Mouse (Mus musculus) kidney, embryonic 15.5 days (tissue): ENCODE measurements around the gene Txndc9. TPM values are rescaled to one million over a fixed set of nuclear protein-coding genes. Genes with fewer than 3 reads are reported as not detected.
"Not testable (repeated sequence)": the region's sequence is repeated elsewhere in the genome, so short reads cannot be mapped to it uniquely, and the experiment has no call there.

Experiments used
- ATAC-seq: fragments of 200-750 bp; cut with Nextera tagmentation; replicated peaks from 2 replicates; pipeline ENCODE4 v1.8.0; 2017; ENCODE audit warnings: moderate TSS enrichment; ENCODE audit not compliant: low FRiP score
- H3K27ac ChIP-seq: fragments of 300-500 bp; sonication (generic); 2 replicates; pipeline ENCODE4 v1.5.1; 2015; ENCODE audit warnings: mild to moderate bottlenecking, inconsistent platforms
- H3K27me3 ChIP-seq: fragments of 300-500 bp; sonication (generic); 2 replicates; pipeline ENCODE4 v1.6.1; 2015; ENCODE audit warnings: inconsistent platforms
- H3K36me3 ChIP-seq: fragments of 300-500 bp; sonication (generic); 2 replicates; pipeline ENCODE4 v1.6.1; 2015; ENCODE audit warnings: inconsistent platforms
- H3K4me1 ChIP-seq: fragments of 300-500 bp; sonication (generic); 2 replicates; pipeline ENCODE4 v1.6.1; 2015; ENCODE audit warnings: inconsistent platforms
- H3K4me2 ChIP-seq: fragments of 300-500 bp; sonication (generic); 2 replicates; pipeline ENCODE4 v1.6.1; 2015; ENCODE audit warnings: moderate library complexity, mild to moderate bottlenecking, inconsistent platforms
- H3K4me3 ChIP-seq: fragments of 300-500 bp; sonication (generic); replicated peaks from 2 replicates; pipeline ENCODE4 v1.5.1; 2015; ENCODE audit warnings: mild to moderate bottlenecking, inconsistent platforms
- H3K9ac ChIP-seq: fragments of 300-500 bp; sonication (generic); 2 replicates; pipeline ENCODE4 v1.6.1; 2015; ENCODE audit warnings: mild to moderate bottlenecking, inconsistent platforms
- H3K9me3 ChIP-seq: fragments of 300-500 bp; sonication (generic); replicated peaks from 2 replicates; pipeline ENCODE4 v1.6.1; 2016; ENCODE audit warnings: inconsistent platforms
- WGBS: fragments of 180-500 bp; shearing (Covaris S2); methylation state at CpG from one replicate; pipeline ENCODE4 v1.1.7; 2015; ENCODE audit warnings: mixed read lengths; 5-methylcytosine and 5-hydroxymethylcytosine counted together
- polyA plus RNA-seq: library from polyadenylated mRNA; unstranded; fragments of >200 nt; fragmentation: Nextera tagmentation; extraction: Ambion mirVana; gene quantifications from 2 replicates; pipeline ENCODE4 v1.2.1, GENCODE M21; 2015

The Txndc9 gene
- polyA plus RNA-seq, 1 experiment from 2014 or later = 123 TPM

DNA sequence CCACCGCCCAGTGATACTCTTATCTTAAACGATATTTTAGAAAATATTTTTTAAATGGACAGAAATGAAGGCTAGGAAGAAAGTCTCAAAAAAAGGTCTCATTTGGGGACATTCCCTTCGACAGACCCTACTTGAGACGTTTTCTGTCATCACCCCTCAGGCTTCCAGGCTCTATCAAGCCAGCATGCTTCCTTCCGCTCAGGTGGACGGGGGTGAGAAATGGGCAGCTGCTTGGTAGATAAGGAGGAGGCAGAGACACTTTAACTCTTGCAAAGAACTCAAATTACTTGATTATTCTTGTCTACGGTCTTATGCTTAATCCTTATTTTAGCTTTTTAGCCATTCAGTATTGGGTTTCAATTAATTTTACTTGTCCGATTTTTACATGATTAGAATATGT, 3.2 kb upstream of the Txndc9 start:
- no peak overlapping the region for H3K27ac ChIP-seq
- peaks cover 19% of the 10 kb centered on the region for H3K4me1 ChIP-seq
- no peak overlapping the region for H3K4me2 ChIP-seq
- H3K9me3 ChIP-seq = no peaks in the 10 kb centered on the region
- no peaks in the 10 kb centered on the region for H3K36me3 ChIP-seq
- no peak for ATAC-seq
- H3K9ac ChIP-seq = no peak overlapping the region
- 94% methylated on average over 8 of the region's 8 CpGs for WGBS
- no peaks in the 10 kb centered on the region for H3K27me3 ChIP-seq
- no peak overlapping the region for H3K4me3 ChIP-seq

DNA sequence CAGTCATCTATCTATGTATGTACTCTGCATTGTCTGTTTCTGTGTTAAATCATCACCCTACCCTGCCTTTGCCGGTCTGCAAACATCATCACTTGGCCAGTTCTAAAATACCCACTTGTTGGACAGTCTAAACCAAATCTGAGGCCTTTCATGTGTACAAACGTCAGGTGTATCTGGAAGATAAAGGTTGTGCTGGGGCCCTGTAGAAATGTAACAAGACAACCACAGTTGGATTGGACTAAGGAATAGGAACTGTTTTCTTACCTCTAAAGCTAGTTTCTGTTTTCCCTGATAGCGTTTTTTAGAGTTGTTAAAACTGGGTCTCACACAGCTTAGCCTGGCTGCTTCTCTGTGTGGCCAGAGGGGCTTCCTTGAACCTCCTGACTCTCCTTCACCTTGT, 1.9 kb upstream of the Txndc9 start:
- H3K9ac ChIP-seq = 0 out of 2 replicates have a peak overlapping the region, but pooled peaks have one; percentile 89
- H3K36me3 ChIP-seq = peaks cover 10% of the 10 kb centered on the region
- H3K4me2 ChIP-seq = peak overlapping the region; percentile 69
- peaks cover 20% of the 10 kb centered on the region for H3K4me1 ChIP-seq
- WGBS = 77% methylated on average over 3 of the region's 3 CpGs
- peak overlapping the region; percentile 12; the same call in 1 of the 2 replicates for H3K4me3 ChIP-seq
- ATAC-seq = no peak
- H3K27me3 ChIP-seq = no peaks in the 10 kb centered on the region
- no peaks in the 10 kb centered on the region for H3K9me3 ChIP-seq
- H3K27ac ChIP-seq = no peak overlapping the region

GRCm38 (mm10) chr1:37998371-37999199, 892 bp upstream of the Txndc9 start:
- peak overlapping the region; percentile 69 for H3K4me2 ChIP-seq
- WGBS = 4% methylated on average over 36 of the region's 47 CpGs
- ATAC-seq = peak; percentile 40

GRCm38 (mm10) chr1:37996877-37997484, 712 bp downstream of the Txndc9 start:
- H3K27ac ChIP-seq = peak overlapping the region; percentile 92
- H3K4me2 ChIP-seq = peak overlapping the region; percentile 69
- under 1% methylated on average over 42 of the region's 42 CpGs for WGBS
- peaks cover 36% of the 10 kb centered on the region for H3K36me3 ChIP-seq
- H3K9ac ChIP-seq = peak overlapping the region; percentile 89
- peaks cover 20% of the 10 kb centered on the region for H3K4me1 ChIP-seq
- H3K4me3 ChIP-seq = peak overlapping the region; percentile 81
- no peaks in the 10 kb centered on the region for H3K9me3 ChIP-seq
- no peaks in the 10 kb centered on the region for H3K27me3 ChIP-seq
- peak; percentile 96 for ATAC-seq

More at GRCm38 (mm10) chr1:37998371-37999199, 892 bp upstream of the Txndc9 start:
- Histone ChIP-seq H3K9ac (peak overlapping the region; percentile 89), H3K27ac (peak overlapping the region; percentile 92), H3K27me3 (no peaks in the 10 kb centered on the region), H3K9me3 (no peaks in the 10 kb centered on the region), H3K4me3 (peak overlapping the region; percentile 81), H3K4me1 (peaks cover 20% of the 10 kb centered on the region), H3K36me3 (peaks cover 20% of the 10 kb centered on the region)

DNA sequence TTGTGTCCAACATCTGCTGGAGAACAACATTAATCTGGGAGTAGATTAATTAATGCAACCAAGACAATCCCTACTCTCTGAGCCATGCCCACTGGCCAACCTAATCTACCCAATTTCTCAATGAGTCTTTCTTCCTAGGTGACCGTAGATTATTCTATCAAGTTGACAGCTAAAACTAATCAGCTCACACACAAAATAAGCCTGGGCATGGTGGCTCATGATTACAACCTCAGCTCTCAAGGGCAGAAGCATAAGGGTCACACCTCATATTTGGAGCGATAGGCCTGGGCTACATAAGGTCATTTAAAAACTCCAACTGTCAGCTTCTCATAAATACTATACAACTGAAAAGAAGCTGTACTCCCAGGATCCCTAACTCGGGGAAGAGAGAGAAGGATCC, 1.5 kb downstream of the Txndc9 start:
- peaks cover 20% of the 10 kb centered on the region for H3K4me1 ChIP-seq
- peaks cover 44% of the 10 kb centered on the region for H3K36me3 ChIP-seq
- 48% methylated on average over 3 of the region's 3 CpGs for WGBS
- peak overlapping the region; percentile 69 for H3K4me2 ChIP-seq
- no peak overlapping the region for H3K27ac ChIP-seq
- no peaks in the 10 kb centered on the region for H3K9me3 ChIP-seq
- ATAC-seq = no peak
- peak overlapping the region; percentile 78 for H3K9ac ChIP-seq
- no peaks in the 10 kb centered on the region for H3K27me3 ChIP-seq
- peak overlapping the region; percentile 81 for H3K4me3 ChIP-seq

GRCm38 (mm10) chr1:37987856-37988255, 9.8 kb downstream of the Txndc9 start:
- H3K27ac ChIP-seq = no peak overlapping the region
- no peak overlapping the region for H3K4me3 ChIP-seq
- no peaks in the 10 kb centered on the region for H3K4me1 ChIP-seq
- H3K9me3 ChIP-seq = no peaks in the 10 kb centered on the region
- ATAC-seq = no peak
- no peak overlapping the region for H3K9ac ChIP-seq
- H3K36me3 ChIP-seq = peaks cover 79% of the 10 kb centered on the region
- no peaks in the 10 kb centered on the region for H3K27me3 ChIP-seq
- H3K4me2 ChIP-seq = no peak overlapping the region
- 87% methylated on average over 5 of the region's 5 CpGs for WGBS

- Histone ChIP-seq H3K27ac (no peak overlapping the region), H3K27me3 (no peaks in the 10 kb centered on the region), H3K36me3 (peaks cover 59% of the 10 kb centered on the region), H3K4me3 (no peak overlapping the region), H3K4me2 (no peak overlapping the region), H3K9ac (no peak overlapping the region), H3K4me1 (no peaks in the 10 kb centered on the region), H3K9me3 (no peaks in the 10 kb centered on the region)
- WGBS = 73% methylated on average over 9 of the region's 9 CpGs
- ATAC-seq = no peak
Observed at GRCm38 (mm10) chr1:37985764-37986323, 11.8 kb downstream of the Txndc9 start.

- Histone ChIP-seq H3K36me3 (peaks cover 45% of the 10 kb centered on the region), H3K27me3 (no peaks in the 10 kb centered on the region), H3K9ac (no peak overlapping the region), H3K9me3 (no peaks in the 10 kb centered on the region), H3K27ac (no peak overlapping the region), H3K4me3 (no peak overlapping the region), H3K4me1 (no peaks in the 10 kb centered on the region), H3K4me2 (no peak overlapping the region)
- WGBS = 90% methylated on average over 1 of the region's 1 CpGs
- ATAC-seq = no peak
Observed at GRCm38 (mm10) chr1:37984326-37984725, 13.4 kb downstream of the Txndc9 start.

- 90% methylated on average over 7 of the region's 7 CpGs for WGBS
- no peak overlapping the region for H3K4me2 ChIP-seq
Observed at GRCm38 (mm10) chr1:37977303-37977702, 20.4 kb downstream of the Txndc9 start.

GRCm38 (mm10) chr1:37976666-37977065, 21.0 kb downstream of the Txndc9 start:
- not testable (repeated sequence) for H3K9me3 ChIP-seq, ATAC-seq, H3K27ac ChIP-seq, H3K4me2 ChIP-seq, H3K36me3 ChIP-seq, H3K27me3 ChIP-seq, H3K4me1 ChIP-seq, H3K4me3 ChIP-seq, H3K9ac ChIP-seq
- 73% methylated on average over 9 of the region's 9 CpGs for WGBS

More at GRCm38 (mm10) chr1:37977303-37977702, 20.4 kb downstream of the Txndc9 start:
- Histone ChIP-seq H3K9ac (no peak overlapping the region), H3K27ac (no peak overlapping the region), H3K27me3 (no peaks in the 10 kb centered on the region), H3K4me3 (no peak overlapping the region), H3K4me1 (no peaks in the 10 kb centered on the region), H3K36me3 (no peaks in the 10 kb centered on the region), H3K9me3 (no peaks in the 10 kb centered on the region)
- ATAC-seq = no peak

- ATAC-seq = no peak
- H3K4me1 ChIP-seq = no peaks in the 10 kb centered on the region
- H3K27ac ChIP-seq = no peak overlapping the region
- no peak overlapping the region for H3K4me2 ChIP-seq
- 63% methylated on average over 4 of the region's 4 CpGs for WGBS
- H3K27me3 ChIP-seq = no peaks in the 10 kb centered on the region
- H3K36me3 ChIP-seq = no peaks in the 10 kb centered on the region
- no peaks in the 10 kb centered on the region for H3K9me3 ChIP-seq
- H3K9ac ChIP-seq = no peak overlapping the region
- no peak overlapping the region for H3K4me3 ChIP-seq
Observed at GRCm38 (mm10) chr1:37971520-37971919, 26.2 kb downstream of the Txndc9 start.

DNA sequence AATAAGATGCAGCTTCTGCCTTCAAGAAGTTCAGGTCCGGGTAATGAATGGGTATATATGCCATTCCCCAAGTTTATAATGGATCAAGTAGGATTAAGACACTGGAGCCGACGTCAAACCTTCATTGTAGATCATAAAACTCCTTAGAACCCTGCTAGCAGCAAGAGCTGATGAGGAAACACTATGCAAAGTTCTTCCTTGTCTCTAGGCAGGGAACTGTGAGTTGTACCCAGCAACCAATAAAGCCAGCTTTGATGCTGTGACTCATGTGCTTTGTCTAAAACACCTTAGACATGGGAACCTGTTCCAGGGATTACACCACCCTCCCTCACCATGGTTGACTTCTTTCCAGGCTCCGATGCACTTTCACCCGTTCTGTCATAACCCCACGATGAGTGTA, 28.9 kb downstream of the Txndc9 start:
- 86% methylated on average over 6 of the region's 6 CpGs for WGBS
- no peaks in the 10 kb centered on the region for H3K4me1 ChIP-seq
- H3K9ac ChIP-seq = no peak overlapping the region

More for the DNA sequence above, 28.9 kb downstream of the Txndc9 start:
- Histone ChIP-seq H3K4me2 (no peak overlapping the region), H3K36me3 (no peaks in the 10 kb centered on the region), H3K9me3 (no peaks in the 10 kb centered on the region), H3K27me3 (no peaks in the 10 kb centered on the region), H3K27ac (no peak overlapping the region), H3K4me3 (no peak overlapping the region)
- no peak for ATAC-seq
